Mouse (Mus musculus): ENCODE data around the gene Mob3a. TPM values are rescaled to one million over a fixed set of nuclear protein-coding genes. Genes with fewer than 3 reads are reported as not detected.

Gene Mob3a
- polyA plus RNA-seq, 1 experiment from 2014 or later: 17.3 TPM

- 4% methylated on average over 9 of the region's 9 CpGs for WGBS (ENCODE audit: insufficient replicate concordance)
- no peaks in the 10 kb centered on the region for H3K27me3 ChIP-seq (ENCODE audit: insufficient read depth, low read length)
- H3K36me3 ChIP-seq (replicated peaks; ENCODE audit: insufficient read depth, low read length): peaks cover 16% of the 10 kb centered on the region
- H3K9me3 ChIP-seq (ENCODE audit: low read length): no peaks in the 10 kb centered on the region
- H3K27ac ChIP-seq (ENCODE audit: low read depth): peak overlapping the region; percentile 100
- H3K9ac ChIP-seq (replicated peaks): peak overlapping the region; percentile 82
- TF ChIP-seq EP300 (IDR thresholded peaks at IDR 0.05; ENCODE audit: low read depth): no peak
- no peak for TF ChIP-seq CTCF (IDR thresholded peaks at IDR 0.05; ENCODE audit: low read depth)
- peaks cover 61% of the 10 kb centered on the region for H3K4me1 ChIP-seq (ENCODE audit: insufficient read depth)
- peak overlapping the region; percentile 95 for H3K4me3 ChIP-seq (ENCODE audit: low read depth, low read length)
- H3K4me2 ChIP-seq (ENCODE audit: low read depth, low read length): peak overlapping the region; percentile 78
- ATAC-seq (peak; percentile 26), DNase-seq (peak; percentile 63)
These were observed 24.5 kb downstream of the Mob3a start for GRCm38 (mm10) chr10:80677128-80677875.

GRCm38 (mm10) chr10:80676198-80676928 is 25.4 kb downstream of the Mob3a start:
- peak; percentile 99 for DNase-seq
- Histone ChIP-seq H3K4me2 (ENCODE audit: low read depth, low read length) (peak overlapping the region; percentile 78), H3K9me3 (ENCODE audit: low read length) (no peaks in the 10 kb centered on the region), H3K9ac (replicated peaks) (peak overlapping the region; percentile 96), H3K27ac (ENCODE audit: low read depth) (peak overlapping the region; percentile 100), H3K27me3 (ENCODE audit: insufficient read depth, low read length) (no peaks in the 10 kb centered on the region), H3K4me3 (ENCODE audit: low read depth, low read length) (peak overlapping the region; percentile 95), H3K36me3 (replicated peaks; ENCODE audit: insufficient read depth, low read length) (peaks cover 25% of the 10 kb centered on the region), H3K4me1 (ENCODE audit: insufficient read depth) (peaks cover 62% of the 10 kb centered on the region)
- ATAC-seq: peak; percentile 79
- TF ChIP-seq EP300 (IDR thresholded peaks at IDR 0.05; ENCODE audit: low read depth): peak; percentile 44; the same call in 1 of the 2 replicates
- TF ChIP-seq CTCF (IDR thresholded peaks at IDR 0.05; ENCODE audit: low read depth): no peak
- WGBS (ENCODE audit: insufficient replicate concordance): 2% methylated on average over 43 of the region's 78 CpGs

- Histone ChIP-seq H3K9ac (replicated peaks) (peak overlapping the region; percentile 96), H3K9me3 (ENCODE audit: low read length) (no peaks in the 10 kb centered on the region), H3K27ac (ENCODE audit: low read depth) (peak overlapping the region; percentile 100), H3K36me3 (replicated peaks; ENCODE audit: insufficient read depth, low read length) (peaks cover 33% of the 10 kb centered on the region), H3K27me3 (ENCODE audit: insufficient read depth, low read length) (no peaks in the 10 kb centered on the region), H3K4me3 (ENCODE audit: low read depth, low read length) (peak overlapping the region; percentile 95), H3K4me2 (ENCODE audit: low read depth, low read length) (peak overlapping the region; percentile 78), H3K4me1 (ENCODE audit: insufficient read depth) (peaks cover 62% of the 10 kb centered on the region)
- DNase-seq: no peak
- 0% methylated on average over 25 of the region's 54 CpGs for WGBS (ENCODE audit: insufficient replicate concordance)
- no peak for TF ChIP-seq CTCF (IDR thresholded peaks at IDR 0.05; ENCODE audit: low read depth)
- no peak for TF ChIP-seq EP300 (IDR thresholded peaks at IDR 0.05; ENCODE audit: low read depth)
- no peak for ATAC-seq
These were observed 26.2 kb downstream of the Mob3a start for GRCm38 (mm10) chr10:80675405-80676197.

GRCm38 (mm10) chr10:80674851-80675404 is 26.8 kb downstream of the Mob3a start:
- 6% methylated on average over 6 of the region's 6 CpGs for WGBS (ENCODE audit: insufficient replicate concordance)
- Histone ChIP-seq H3K9ac (replicated peaks) (peak overlapping the region; percentile 96), H3K4me3 (ENCODE audit: low read depth, low read length) (peak overlapping the region; percentile 95), H3K9me3 (ENCODE audit: low read length) (no peaks in the 10 kb centered on the region), H3K27ac (ENCODE audit: low read depth) (peak overlapping the region; percentile 100), H3K27me3 (ENCODE audit: insufficient read depth, low read length) (no peaks in the 10 kb centered on the region), H3K4me2 (ENCODE audit: low read depth, low read length) (peak overlapping the region; percentile 78), H3K36me3 (replicated peaks; ENCODE audit: insufficient read depth, low read length) (peaks cover 40% of the 10 kb centered on the region), H3K4me1 (ENCODE audit: insufficient read depth) (peaks cover 57% of the 10 kb centered on the region)
- DNase-seq (no peak), ATAC-seq (no peak)
- TF ChIP-seq EP300 (IDR thresholded peaks at IDR 0.05; ENCODE audit: low read depth): no peak
- no peak for TF ChIP-seq CTCF (IDR thresholded peaks at IDR 0.05; ENCODE audit: low read depth)

GRCm38 (mm10) chr10:80674161-80674711 is 27.5 kb downstream of the Mob3a start:
- H3K27ac ChIP-seq (ENCODE audit: low read depth): peak overlapping the region; percentile 100
- DNase-seq (peak; percentile 52), ATAC-seq (no peak)
- H3K4me2 ChIP-seq (ENCODE audit: low read depth, low read length): peak overlapping the region; percentile 78
- H3K36me3 ChIP-seq (replicated peaks; ENCODE audit: insufficient read depth, low read length): peaks cover 47% of the 10 kb centered on the region
- WGBS (ENCODE audit: insufficient replicate concordance): 53% methylated on average over 5 of the region's 5 CpGs
- peak overlapping the region; percentile 95 for H3K4me3 ChIP-seq (ENCODE audit: low read depth, low read length)
- peaks cover 50% of the 10 kb centered on the region for H3K4me1 ChIP-seq (ENCODE audit: insufficient read depth)
- TF ChIP-seq EP300 (IDR thresholded peaks at IDR 0.05; ENCODE audit: low read depth): no peak; the same call in 1 of the 2 replicates
- no peak for TF ChIP-seq CTCF (IDR thresholded peaks at IDR 0.05; ENCODE audit: low read depth)
- no peaks in the 10 kb centered on the region for H3K9me3 ChIP-seq (ENCODE audit: low read length)
- peak overlapping the region; percentile 96 for H3K9ac ChIP-seq (replicated peaks)
- no peaks in the 10 kb centered on the region for H3K27me3 ChIP-seq (ENCODE audit: insufficient read depth, low read length)
